Mouse (Mus musculus) megakaryocyte, embryonic 14.5 days (primary cell): ENCODE data around the gene Sh3pxd2a.

Source experiments
- FLI1 ChIP-seq: IDR thresholded peaks from 2 replicates; pipeline ENCODE4 v1.6.1; 2012; ENCODE audit warnings: low read length, inconsistent platforms, mixed read lengths
- GATA1 ChIP-seq: IDR thresholded peaks from 3 replicates; pipeline ENCODE4 v1.6.1; 2012; ENCODE audit warnings: mixed read lengths, low read length, inconsistent platforms, borderline replicate concordance

DNA sequence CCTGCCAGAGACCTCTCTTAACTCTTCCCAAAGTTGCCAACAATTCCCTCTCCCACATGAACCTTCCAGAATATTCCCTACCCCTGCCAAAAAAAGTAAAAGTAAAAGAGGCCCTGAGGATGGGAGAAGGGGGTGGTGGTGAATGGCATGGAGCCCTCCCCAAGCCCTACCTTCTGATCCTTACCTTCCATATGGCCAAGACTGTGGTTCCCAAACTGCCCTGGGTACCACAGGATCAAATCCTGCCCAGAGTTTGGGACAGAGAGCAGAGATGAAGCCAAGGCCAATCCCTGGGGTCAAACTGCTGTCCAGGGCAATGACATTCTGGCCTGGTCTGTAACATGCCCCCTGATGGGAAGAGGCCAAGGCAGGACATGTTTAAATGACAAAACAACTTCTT is 55.1 kb downstream of the Sh3pxd2a start:
- TF ChIP-seq GATA1: no peak
- TF ChIP-seq FLI1: no peak
